In the genomic region with DNA sequence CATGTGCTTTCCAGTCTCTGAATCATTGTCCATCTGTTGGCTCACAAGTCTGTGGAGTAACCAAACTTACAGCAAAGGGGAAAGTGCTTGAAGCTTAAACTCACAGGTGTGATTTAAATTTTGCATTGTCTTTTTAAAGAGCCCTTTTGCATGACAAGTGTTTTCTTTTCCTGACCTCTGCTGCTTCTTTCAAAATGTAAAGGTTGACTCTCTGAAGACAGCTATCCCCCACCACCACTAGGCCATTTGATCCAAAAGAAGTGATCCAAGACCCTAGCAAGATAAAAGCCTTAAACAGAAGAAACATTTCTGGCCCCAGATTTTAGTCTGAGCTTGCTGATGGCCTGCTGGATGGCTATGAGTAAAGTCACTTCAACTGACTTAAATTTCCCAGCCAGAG, we compare ENCODE assay signal across 18 mouse cellular contexts.
DNase-seq lines count a peak whose midpoint lies in the region; ATAC-seq and TF ChIP-seq lines count a peak whose summit lies in the region.
"Had no signal": no experiment of that assay in that cellular context is flagged by ENCODE, and none has a peak within 500 bp of the region (broad histone marks: within the 10 kb centered on the region; RNA-seq: fewer than 3 reads in every experiment).

No protein-coding gene starts in this region.

- H3K27me3 ChIP-seq in hindbrain, embryonic 11.5 days (ENCODE audit: control insufficient read depth, insufficient read depth, low read length): no peaks in the 10 kb centered on the region
- H3K27me3 ChIP-seq: embryonic facial prominence, embryonic 13.5 days; forebrain, embryonic 13.5 days; forebrain, embryonic 15.5 days had no signal

- no peak overlapping the region for H3K4me2 ChIP-seq in hindbrain, embryonic 11.5 days (replicated peaks; ENCODE audit: low read depth, low read length)
- H3K4me2 ChIP-seq: embryonic facial prominence, embryonic 13.5 days; forebrain, embryonic 13.5 days; forebrain, embryonic 15.5 days had no signal

- no peak overlapping the region; the same call in 1 of the 2 replicates for H3K27ac ChIP-seq in ES-E14 (ENCODE audit: insufficient read depth, low read depth, low read length, poor library complexity, severe bottlenecking)
- no peak overlapping the region for H3K27ac ChIP-seq in hindbrain, embryonic 11.5 days (ENCODE audit: low read depth, low read length)
- H3K27ac ChIP-seq: embryonic facial prominence, embryonic 13.5 days; forebrain, embryonic 13.5 days; forebrain, embryonic 15.5 days had no signal

- H3K4me3 ChIP-seq in ES-E14 (ENCODE audit: insufficient read depth in 1 of 2, low read depth in 1 of 2, low read length in 2 of 2, poor library complexity in 1 of 2, severe bottlenecking in 1 of 2): no peak overlapping the region
- no peak overlapping the region for H3K4me3 ChIP-seq in hindbrain, embryonic 11.5 days (ENCODE audit: low read depth, low read length)
- H3K4me3 ChIP-seq: embryonic facial prominence, embryonic 13.5 days; forebrain, embryonic 13.5 days; forebrain, embryonic 15.5 days had no signal

- H3K36me3 ChIP-seq in ES-E14 (ENCODE audit: control insufficient read depth, insufficient read depth, low read length, poor library complexity, severe bottlenecking): no peaks in the 10 kb centered on the region
- no peaks in the 10 kb centered on the region for H3K36me3 ChIP-seq in hindbrain, embryonic 11.5 days (ENCODE audit: control insufficient read depth, insufficient read depth, low read length)
- H3K36me3 ChIP-seq: embryonic facial prominence, embryonic 13.5 days; forebrain, embryonic 15.5 days had no signal

- peaks cover 0 to 12% of the 10 kb centered on the region in 2 experiments; a peak in 2 of 4 replicates for H3K4me1 ChIP-seq in ES-E14 (ENCODE audit: control insufficient read depth in 2 of 2, insufficient read depth in 2 of 2, low read length in 2 of 2, poor library complexity in 1 of 2)
- no peaks in the 10 kb centered on the region for H3K4me1 ChIP-seq in hindbrain, embryonic 11.5 days (replicated peaks; ENCODE audit: control insufficient read depth, insufficient read depth, low read length)
- H3K4me1 ChIP-seq: forebrain, embryonic 13.5 days; forebrain, embryonic 15.5 days had no signal

- no peaks in the 10 kb centered on the region for H3K9me3 ChIP-seq in ES-E14 (ENCODE audit: control insufficient read depth, insufficient read depth, low read depth, low read length)
- no peaks in the 10 kb centered on the region for H3K9me3 ChIP-seq in hindbrain, embryonic 11.5 days (ENCODE audit: control insufficient read depth, low read length)
- H3K9me3 ChIP-seq: embryonic facial prominence, embryonic 13.5 days; forebrain, embryonic 13.5 days; forebrain, embryonic 15.5 days had no signal

- no peak for ATAC-seq in hindbrain, embryonic 11.5 days (ENCODE audit: low FRiP score)
- ATAC-seq: forebrain, embryonic 13.5 days; forebrain, embryonic 15.5 days; forebrain, postnatal 0 days had no signal

- in situ Hi-C loops in ES-E14 (cut with MboI; ENCODE audit: low sequenced_read_pairs in 2 of 2, unreplicated experiment in 2 of 2): loop anchor here in 1 of 2 experiments (25.0 kb wide), 1 partner anchor 771 kb away; no protein-coding TSS in a partner anchor

- H3K9ac ChIP-seq in ES-E14 (ENCODE audit: insufficient read depth, low read depth, low read length, poor library complexity, severe bottlenecking): no peak overlapping the region
- H3K9ac ChIP-seq in hindbrain, embryonic 11.5 days (ENCODE audit: low read depth, low read length): no peak overlapping the region
- H3K9ac ChIP-seq: embryonic facial prominence, embryonic 13.5 days; forebrain, embryonic 13.5 days; forebrain, embryonic 15.5 days; forebrain, postnatal 0 days had no signal

- peak; percentile 57 for DNase-seq in heart, adult 11 months
- no peak for DNase-seq in heart, adult 8-10 months (ENCODE audit: low spot score)
- peak; percentile 91 for DNase-seq in ES-CJ7 (ENCODE audit: low read depth, low spot score)
- DNase-seq in ES-E14 (ENCODE audit: low read depth, low spot score): peak; percentile 41
- peak; percentile 82 for DNase-seq in ZHBTc4 (ENCODE audit: low read depth, low spot score)
- no peak for DNase-seq in urinary bladder, adult 2 months (ENCODE audit: low spot score)
- no peak for DNase-seq in hindbrain, embryonic 11.5 days (ENCODE audit: low spot score)
- DNase-seq in cerebellum, adult 9-11 months: no peak
- DNase-seq: adrenal gland, postnatal 14 days; adrenal gland, postnatal 36 days; cerebellum, adult 11 months; cerebellum, adult 18-20 months; cerebellum, adult 8-10 months; cerebellum, postnatal 25 days; forebrain, postnatal 0 days had no signal

TF ChIP-seq in ES-E14, 5 proteins besides CTCF, POLR2A, EP300 and RAD21:
- TF ChIP-seq ZNF384 (IDR thresholded peaks at IDR 0.05; ENCODE audit: low read depth, low read length): no peak
- TF ChIP-seq HCFC1 (IDR thresholded peaks at IDR 0.05; ENCODE audit: borderline replicate concordance, insufficient read depth, low read length): no peak
- TF ChIP-seq CHD2 (IDR thresholded peaks at IDR 0.05; ENCODE audit: low read depth, low read length): no peak
- TF ChIP-seq ZC3H11A (IDR thresholded peaks at IDR 0.05; ENCODE audit: borderline replicate concordance, low read depth, low read length): no peak
- no peak for TF ChIP-seq MAFK (IDR thresholded peaks at IDR 0.05; ENCODE audit: insufficient read depth, low read depth, low read length)

Comparison
In these comparisons a context has a peak if more than half of its experiments do, and no peak if none do; other contexts are left out.
1. DNase-seq: peak in heart, adult 11 months (single experiment), ES-CJ7 (single experiment), ES-E14 (single experiment) and ZHBTc4 (single experiment); none in heart, adult 8-10 months (single experiment), urinary bladder, adult 2 months (single experiment), hindbrain, embryonic 11.5 days (single experiment) and cerebellum, adult 9-11 months (single experiment).